Mouse (Mus musculus): Measurements from ENCODE around the gene Tbx22. TPM values are rescaled to one million over a fixed set of nuclear protein-coding genes. Genes with fewer than 3 reads are reported as not detected.

Gene Tbx22
- 0.13 TPM in 1 of 2 replicates, not detected in the other for polyA plus RNA-seq (2016; fragmentation: Nextera tagmentation; extraction: Ambion mirVana)

GRCm38 (mm10) chrX:107667664-107668063, at the start of gene Tbx22:
Tbx22 (plus strand) TSS chrX:107667964.
- ATAC-seq (ENCODE audit: insufficient number of reproducible peaks, low FRiP score): no peak
- 43% methylated on average over 2 of the region's 2 CpGs for WGBS
- no peak within 1 kb of the TSS for H3K4me2 ChIP-seq
- no peak within 1 kb of the TSS for H3K4me3 ChIP-seq
- no peak within 1 kb of the TSS for H3K27ac ChIP-seq (ENCODE audit: poor library complexity, severe bottlenecking)
- H3K4me1 ChIP-seq (replicated peaks): no peaks in the 10 kb centered on the region
- no peaks in the 10 kb centered on the region for H3K27me3 ChIP-seq (replicated peaks)
- no peaks in the 10 kb centered on the region for H3K36me3 ChIP-seq
- no peak within 1 kb of the TSS for H3K9ac ChIP-seq
- H3K9me3 ChIP-seq (replicated peaks): no peaks in the 10 kb centered on the region

GRCm38 (mm10) chrX:107668677-107669076, 913 bp downstream of the Tbx22 start:
- Histone ChIP-seq H3K9me3 (replicated peaks) (no peaks in the 10 kb centered on the region), H3K4me2 (no peak overlapping the region), H3K27me3 (replicated peaks) (no peaks in the 10 kb centered on the region), H3K4me1 (replicated peaks) (no peaks in the 10 kb centered on the region), H3K36me3 (no peaks in the 10 kb centered on the region), H3K9ac (no peak overlapping the region), H3K27ac (ENCODE audit: poor library complexity, severe bottlenecking) (no peak overlapping the region), H3K4me3 (no peak overlapping the region)
- 25% methylated on average over 1 of the region's 1 CpGs for WGBS
- no peak for ATAC-seq (ENCODE audit: insufficient number of reproducible peaks, low FRiP score)

GRCm38 (mm10) chrX:107679203-107679602, 11.4 kb downstream of the Tbx22 start:
- H3K4me2 ChIP-seq: peak overlapping the region; percentile 64
- no peaks in the 10 kb centered on the region for H3K36me3 ChIP-seq
- 15% methylated on average over 10 of the region's 10 CpGs for WGBS
- no peak for ATAC-seq (ENCODE audit: insufficient number of reproducible peaks, low FRiP score)
- peaks cover 29% of the 10 kb centered on the region for H3K27me3 ChIP-seq (replicated peaks)
- no peaks in the 10 kb centered on the region for H3K9me3 ChIP-seq (replicated peaks)
- no peak overlapping the region for H3K27ac ChIP-seq (ENCODE audit: poor library complexity, severe bottlenecking)
- peak overlapping the region; percentile 41 for H3K4me3 ChIP-seq
- H3K9ac ChIP-seq: peak overlapping the region; percentile 2; the same call in 1 of the 2 replicates
- H3K4me1 ChIP-seq (replicated peaks): no peaks in the 10 kb centered on the region

- H3K4me1 ChIP-seq (replicated peaks): no peaks in the 10 kb centered on the region
- H3K9me3 ChIP-seq (replicated peaks): no peaks in the 10 kb centered on the region
- no peak overlapping the region for H3K9ac ChIP-seq
- H3K36me3 ChIP-seq: no peaks in the 10 kb centered on the region
- H3K27ac ChIP-seq (ENCODE audit: poor library complexity, severe bottlenecking): no peak overlapping the region
- ATAC-seq (ENCODE audit: insufficient number of reproducible peaks, low FRiP score): no peak
- no peaks in the 10 kb centered on the region for H3K27me3 ChIP-seq (replicated peaks)
- H3K4me2 ChIP-seq: no peak overlapping the region
- WGBS: 100% methylated on average over 1 of the region's 1 CpGs
- H3K4me3 ChIP-seq: no peak overlapping the region
Measured at GRCm38 (mm10) chrX:107708584-107708983, 40.8 kb downstream of the Tbx22 start.

- no peaks in the 10 kb centered on the region for H3K36me3 ChIP-seq
- H3K27me3 ChIP-seq (replicated peaks): no peaks in the 10 kb centered on the region
- WGBS: 23% methylated on average over 1 of the region's 1 CpGs
- no peak overlapping the region for H3K4me2 ChIP-seq
- H3K9ac ChIP-seq: no peak overlapping the region
- no peak overlapping the region for H3K27ac ChIP-seq (ENCODE audit: poor library complexity, severe bottlenecking)
- no peaks in the 10 kb centered on the region for H3K4me1 ChIP-seq (replicated peaks)
- ATAC-seq (ENCODE audit: insufficient number of reproducible peaks, low FRiP score): no peak
- H3K9me3 ChIP-seq (replicated peaks): no peaks in the 10 kb centered on the region
- H3K4me3 ChIP-seq: no peak overlapping the region
Measured at GRCm38 (mm10) chrX:107723541-107723940, 55.8 kb downstream of the Tbx22 start.

Other genes with a start within 250 kb of the Tbx22 start
- gene Tent5d, start 124.6 kb downstream of the Tbx22 start, polyA plus RNA-seq (2016; fragmentation: Nextera tagmentation; extraction: Ambion mirVana): 2.7 and 3.0 TPM in 2 replicates
- 14.9 TPM in 2 replicates for gene 2610002M06Rik, start 148.4 kb downstream of the Tbx22 start, polyA plus RNA-seq (2016; fragmentation: Nextera tagmentation; extraction: Ambion mirVana)